Mouse (Mus musculus) colon, adult 2 months (tissue): ENCODE data around the gene Rps3. TPM values are rescaled to one million over a fixed set of nuclear protein-coding genes. Genes with fewer than 3 reads are reported as not detected.

Experiments used
- polyA plus RNA-seq: library from polyadenylated mRNA; depleted of rRNA; stranded (reverse); fragments of >200 nt; gene quantifications from 2 replicates; pipeline ENCODE4 v1.2.3, GENCODE M21; 2012; rRNA removed

Gene Rps3
- polyA plus RNA-seq, result 244 and 255 TPM in 2 replicates

DNA sequence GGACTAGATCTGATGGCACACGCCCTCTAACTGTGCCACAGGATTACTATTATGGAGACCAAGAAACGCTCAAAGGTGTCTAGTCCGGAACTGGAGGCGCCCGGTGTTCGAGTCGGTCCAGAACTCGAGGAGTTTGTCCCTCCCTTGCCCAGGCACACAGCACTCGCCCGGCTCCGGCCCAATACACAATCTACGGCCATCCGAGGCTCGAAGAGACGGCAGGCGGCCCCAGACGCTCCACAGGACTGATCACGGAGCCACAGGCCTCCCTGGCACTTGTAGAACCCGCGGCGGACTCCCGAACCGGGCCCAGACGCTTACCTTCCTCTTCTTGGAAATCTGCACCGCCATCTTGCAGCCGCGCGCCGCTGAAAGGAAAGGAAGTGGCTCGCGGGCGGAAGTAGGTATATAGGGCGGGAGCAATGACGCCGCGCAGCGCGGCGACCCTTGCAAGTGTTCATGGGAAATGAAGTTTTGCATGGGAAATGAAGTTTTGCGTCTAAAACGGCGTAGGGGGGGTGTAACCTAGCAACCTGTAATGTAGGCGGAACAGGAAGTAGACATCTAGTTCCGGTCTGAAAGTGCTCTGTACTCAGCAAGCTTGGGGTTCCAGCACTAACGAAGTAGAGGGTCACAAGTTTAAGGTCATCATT, at the start of gene Rps3:
Rps3 (minus strand) TSS at position 468 of the 653 bp plus-strand sequence.

DNA sequence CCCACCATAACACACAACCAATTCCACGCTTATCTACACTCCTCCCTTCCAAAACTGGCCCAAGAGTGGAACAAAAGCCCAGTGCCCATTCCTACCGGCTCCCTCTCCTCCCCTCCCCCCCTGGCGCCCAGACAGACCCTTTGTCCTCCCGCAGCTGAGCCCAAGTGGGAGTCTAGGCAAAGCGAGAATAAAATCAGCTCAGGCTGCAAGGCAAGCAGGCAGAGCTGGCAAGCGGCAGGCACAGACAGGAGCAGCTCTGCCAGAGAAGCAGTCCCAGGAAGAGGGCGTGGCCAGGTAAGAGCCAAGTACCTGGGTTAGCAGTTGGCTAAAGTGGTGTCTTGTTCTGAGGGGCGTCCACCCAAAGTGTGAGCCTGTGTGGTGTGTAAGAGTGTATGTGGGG, 17.7 kb downstream of the Rps3 start, which contains the start of gene Klhl35:
Klhl35 (plus strand) TSS at position 194 of the 400 bp plus-strand sequence.

Other genes with a start within 250 kb of the Rps3 start
- 1.4 and 6.1 TPM in 2 replicates for gene Mogat2, start 245.1 kb downstream of the Rps3 start, polyA plus RNA-seq
- 5.1 and 6.2 TPM in 2 replicates for gene Map6, start 216.3 kb downstream of the Rps3 start, polyA plus RNA-seq
- gene Serpinh1, start 130.5 kb downstream of the Rps3 start, polyA plus RNA-seq, result 236 and 275 TPM in 2 replicates
- 12.0 and 12.9 TPM in 2 replicates for gene Gdpd5, start 102.3 kb downstream of the Rps3 start, polyA plus RNA-seq
- gene Klhl35, start 17.7 kb downstream of the Rps3 start, polyA plus RNA-seq, result 0.44 and 0.60 TPM in 2 replicates
- 42.7 and 55.7 TPM in 2 replicates for gene Arrb1, start 51.7 kb upstream of the Rps3 start, polyA plus RNA-seq
- gene Tpbgl, start 143.4 kb upstream of the Rps3 start, polyA plus RNA-seq, result 5.4 and 5.7 TPM in 2 replicates
- 19.0 and 22.0 TPM in 2 replicates for gene Slco2b1, start 227.6 kb upstream of the Rps3 start, polyA plus RNA-seq
- gene Olfr520, start 246.5 kb upstream of the Rps3 start, polyA plus RNA-seq, result not detected in 2 replicates